Mouse (Mus musculus) heart, adult 11 months (tissue): Measurements from ENCODE around the gene Eva1a.
A peak's percentile ranks its signal among the peaks of the same experiment; 100 is the strongest.

Experiments
- DNase-seq: peaks from one replicate; pipeline ENCODE4 v3.0.0; 2022

The Eva1a gene

DNA sequence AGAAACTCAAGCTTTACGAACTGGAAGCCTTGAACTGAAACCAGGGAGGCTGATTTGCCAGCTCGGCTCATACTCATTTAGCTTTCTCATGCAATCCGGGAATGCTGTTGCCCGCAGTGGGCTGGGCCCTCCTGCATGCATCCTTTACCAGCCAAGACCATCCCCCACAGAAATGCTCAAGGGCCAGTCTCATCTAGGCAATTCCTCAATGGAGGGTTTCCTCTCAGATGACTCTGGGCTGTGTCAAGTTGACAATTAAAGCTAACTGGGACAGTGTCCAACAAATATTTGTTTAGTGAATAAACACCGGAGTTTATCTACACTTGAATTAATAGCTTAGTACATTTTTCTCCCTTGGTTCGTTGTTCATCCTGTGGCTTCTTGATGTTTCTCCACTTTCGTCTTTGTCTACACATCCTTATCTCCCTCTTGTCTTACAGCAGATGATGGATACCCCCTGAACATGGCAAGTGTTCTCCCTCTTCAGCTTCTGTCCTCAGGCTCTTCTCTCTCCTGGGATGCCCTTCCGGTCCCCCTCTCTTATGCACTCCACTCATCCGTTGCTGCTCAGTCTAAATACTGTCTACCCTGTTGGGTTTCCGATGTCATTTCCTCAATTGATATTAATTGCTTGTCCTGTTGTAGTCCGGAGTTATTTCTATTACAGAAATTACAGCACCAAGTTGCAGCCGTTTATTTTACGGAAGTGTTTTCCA lies 92.2 kb downstream of the Eva1a start:
- peak; percentile 39 for DNase-seq

DNA sequence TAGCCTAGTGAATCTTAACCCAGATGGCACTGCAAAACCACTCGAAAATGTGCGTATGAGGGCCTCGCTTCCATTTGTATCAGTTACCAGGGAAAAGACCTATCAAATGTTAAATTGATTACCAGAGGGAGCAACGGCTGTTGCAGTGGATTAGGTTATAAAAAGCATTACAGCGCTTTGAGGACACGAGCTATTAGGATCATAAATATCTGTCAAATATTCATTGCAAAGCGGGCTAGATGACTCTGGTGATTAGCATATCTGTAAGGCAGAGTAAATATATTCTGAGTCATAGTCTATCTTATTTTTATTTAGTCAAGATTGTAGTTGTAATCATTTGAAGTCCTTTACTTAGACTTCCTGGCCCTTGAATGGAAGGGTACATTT lies 92.7 kb downstream of the Eva1a start:
- DNase-seq = peak; percentile 23

DNA sequence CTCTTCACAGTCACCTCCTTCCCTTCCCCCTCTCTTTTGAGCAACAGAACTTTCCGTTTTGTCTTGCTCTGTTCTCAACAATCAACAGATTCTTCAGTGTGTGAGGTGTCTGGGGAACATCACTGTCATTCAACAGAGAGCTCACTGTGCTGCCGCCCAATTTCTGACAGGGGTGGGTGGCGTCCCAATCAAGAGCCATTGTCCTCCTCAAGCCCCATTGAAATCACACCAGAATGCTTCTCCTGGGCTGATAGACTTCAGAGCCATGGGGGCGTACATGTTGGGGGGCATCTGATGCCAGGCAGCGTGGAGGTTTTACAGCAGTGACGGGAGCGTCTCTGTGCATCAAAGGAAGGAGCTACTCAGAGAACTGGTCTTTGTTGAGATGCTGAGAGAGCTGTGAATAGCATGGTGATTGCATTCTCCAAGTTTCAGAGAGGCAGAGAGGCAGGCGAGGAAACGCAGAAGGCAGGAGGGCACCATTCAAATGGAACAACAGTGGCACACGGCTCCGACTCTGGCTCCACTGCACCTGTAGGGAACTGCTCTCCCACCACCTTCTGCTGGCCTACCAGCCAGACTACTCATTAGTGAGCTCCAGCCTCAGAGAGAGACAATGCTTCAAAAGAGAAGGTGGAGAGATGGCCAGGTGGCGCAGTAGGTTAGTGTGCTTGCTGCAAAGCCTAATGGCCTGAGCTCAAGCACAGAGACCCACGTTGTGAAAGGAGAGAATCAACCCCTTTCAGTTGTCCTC lies 95.3 kb downstream of the Eva1a start:
- peak; percentile 74 for DNase-seq
